Mouse (Mus musculus) stomach, postnatal 0 days (tissue): ENCODE measurements around the gene Ano8. TPM values are rescaled to one million over a fixed set of nuclear protein-coding genes. Genes with fewer than 3 reads are reported as not detected.

Source experiments
- ATAC-seq: fragments of 200-750 bp; cut with Nextera tagmentation; 2 replicates; pipeline ENCODE4 v1.8.0; 2017; ENCODE audit not compliant: low FRiP score, low TSS enrichment
- DNase-seq: peaks from one replicate; pipeline ENCODE4 v3.0.0-alpha.2; 2016; ENCODE audit warnings: low spot score
- H3K27ac ChIP-seq: fragments of 300-500 bp; sonication (generic); replicated peaks from 2 replicates; pipeline ENCODE4 v1.5.1; 2014; ENCODE audit warnings: mild to moderate bottlenecking, control low read depth
- H3K27me3 ChIP-seq: fragments of 300-500 bp; sonication (generic); 2 replicates; pipeline ENCODE4 v1.6.1; 2014; ENCODE audit warnings: low read length; ENCODE audit not compliant: control insufficient read depth, insufficient read depth
- H3K36me3 ChIP-seq: fragments of 300-500 bp; sonication (generic); 2 replicates; pipeline ENCODE4 v1.6.1; 2014; ENCODE audit warnings: low read length, mixed read lengths; ENCODE audit not compliant: control insufficient read depth, insufficient read depth
- H3K4me1 ChIP-seq: fragments of 300-500 bp; sonication (generic); replicated peaks from 2 replicates; pipeline ENCODE4 v1.6.1; 2014; ENCODE audit warnings: antibody characterized with exemption; ENCODE audit not compliant: control insufficient read depth, insufficient read depth
- H3K4me2 ChIP-seq: fragments of 300-500 bp; sonication (generic); replicated peaks from 2 replicates; pipeline ENCODE4 v1.6.1; 2014; ENCODE audit warnings: low read depth, mild to moderate bottlenecking, control low read depth, moderate library complexity
- H3K4me3 ChIP-seq: fragments of 300-500 bp; sonication (generic); 2 replicates; pipeline ENCODE4 v1.5.1; 2014; ENCODE audit warnings: low read depth, low read length, control low read depth
- H3K9ac ChIP-seq: fragments of 300-500 bp; sonication (generic); 2 replicates; pipeline ENCODE4 v1.6.1; 2014; ENCODE audit warnings: mild to moderate bottlenecking, low read length, control low read depth, mixed read lengths
- H3K9me3 ChIP-seq: fragments of 300-500 bp; sonication (generic); 2 replicates; pipeline ENCODE4 v1.6.1; 2016; ENCODE audit warnings: low read length; ENCODE audit not compliant: control insufficient read depth
- CTCF ChIP-seq: IDR thresholded peaks from 2 replicates; pipeline ENCODE4 v1.5.1; 2016; ENCODE audit warnings: antibody characterized with exemption, low read depth, mild to moderate bottlenecking, moderate library complexity
- EP300 ChIP-seq: optimal IDR thresholded peaks from 2 replicates; pipeline ENCODE3; 2016; ENCODE audit warnings: antibody characterized with exemption
- WGBS: fragments of 180-500 bp; shearing (Covaris S2); extraction: QIAGEN DNeasy Blood & Tissue Kit; methylation state at CpG from one replicate; pipeline ENCODE4 v1.1.7; 2014; 5-methylcytosine and 5-hydroxymethylcytosine counted together
- polyA plus RNA-seq: library from polyadenylated mRNA; unstranded; fragments of >200 nt; fragmentation: Nextera tagmentation; extraction: Ambion mirVana; gene quantifications from 2 replicates; pipeline ENCODE4 v1.2.1, GENCODE M21; 2015

The Ano8 gene
- polyA plus RNA-seq, 1 experiment from 2014 or later, result 0.68 TPM

- no peak overlapping the region for H3K27ac ChIP-seq
- peak overlapping the region; percentile 77 for H3K4me3 ChIP-seq
- TF ChIP-seq CTCF (no peak), EP300 (no peak)
- H3K9me3 ChIP-seq, result no peaks in the 10 kb centered on the region
- H3K27me3 ChIP-seq, result no peaks in the 10 kb centered on the region
- 77% methylated on average over 3 of the region's 3 CpGs for WGBS
- no peak for DNase-seq
- peak overlapping the region; percentile 92 for H3K4me2 ChIP-seq
- H3K4me1 ChIP-seq, result peaks cover 5% of the 10 kb centered on the region
- H3K9ac ChIP-seq, result peak overlapping the region; percentile 83
- H3K36me3 ChIP-seq, result peaks cover 4% of the 10 kb centered on the region
- ATAC-seq, result no peak
Measured at GRCm38 (mm10) chr8:71470146-71470912, 15.4 kb downstream of the Ano8 start.

- Histone ChIP-seq H3K4me1 (peaks cover 6% of the 10 kb centered on the region), H3K27me3 (no peaks in the 10 kb centered on the region), H3K27ac (peak overlapping the region; percentile 81), H3K9ac (peak overlapping the region; percentile 83), H3K36me3 (peaks cover 4% of the 10 kb centered on the region), H3K4me3 (peak overlapping the region; percentile 77), H3K9me3 (no peaks in the 10 kb centered on the region), H3K4me2 (peak overlapping the region; percentile 92)
- 0% methylated on average over 23 of the region's 24 CpGs for WGBS
- TF ChIP-seq EP300 (no peak), CTCF (no peak)
- DNase-seq (peak; percentile 41), ATAC-seq (peak; percentile 1; the same call in 1 of the 2 replicates)
Measured at GRCm38 (mm10) chr8:71469411-71469810, 16.4 kb downstream of the Ano8 start.

GRCm38 (mm10) chr8:71468916-71469315 lies 16.8 kb downstream of the Ano8 start, which contains the start of gene Dda1:
Dda1 (plus strand) TSS chr8:71469199.
- Histone ChIP-seq H3K4me1 (peaks cover 8% of the 10 kb centered on the region), H3K27me3 (no peaks in the 10 kb centered on the region), H3K9ac (peak within 1 kb of the TSS; percentile 83), H3K4me2 (peak within 1 kb of the TSS; percentile 92), H3K9me3 (no peaks in the 10 kb centered on the region), H3K4me3 (peak within 1 kb of the TSS; percentile 77), H3K27ac (peak within 1 kb of the TSS; percentile 81), H3K36me3 (peaks cover 4% of the 10 kb centered on the region)
- WGBS, result under 1% methylated on average over 35 of the region's 52 CpGs
- no peak for TF ChIP-seq EP300
- no peak for TF ChIP-seq CTCF
- DNase-seq (peak; percentile 98), ATAC-seq (peak; percentile 91)

GRCm38 (mm10) chr8:71468001-71468400 lies 17.8 kb downstream of the Ano8 start:
- no peak overlapping the region for H3K4me3 ChIP-seq
- no peak overlapping the region for H3K27ac ChIP-seq
- no peak for TF ChIP-seq EP300
- no peak for TF ChIP-seq CTCF
- no peak for ATAC-seq
- no peak for DNase-seq
- H3K4me2 ChIP-seq, result no peak overlapping the region
- 96% methylated on average over 1 of the region's 1 CpGs for WGBS
- peaks cover 9% of the 10 kb centered on the region for H3K4me1 ChIP-seq
- no peaks in the 10 kb centered on the region; the same call in 1 of the 2 replicates for H3K36me3 ChIP-seq
- H3K9ac ChIP-seq, result no peak overlapping the region
- H3K27me3 ChIP-seq, result no peaks in the 10 kb centered on the region
- H3K9me3 ChIP-seq, result no peaks in the 10 kb centered on the region

- Histone ChIP-seq H3K27ac (no peak overlapping the region), H3K36me3 (no peaks in the 10 kb centered on the region; the same call in 1 of the 2 replicates), H3K9me3 (no peaks in the 10 kb centered on the region), H3K4me1 (peaks cover 13% of the 10 kb centered on the region), H3K27me3 (no peaks in the 10 kb centered on the region), H3K4me3 (no peak overlapping the region), H3K9ac (no peak overlapping the region), H3K4me2 (no peak overlapping the region)
- WGBS, result 94% methylated on average over 2 of the region's 2 CpGs
- ATAC-seq (no peak), DNase-seq (no peak)
- TF ChIP-seq CTCF (no peak), EP300 (no peak)
Measured at GRCm38 (mm10) chr8:71467201-71467600, 18.6 kb downstream of the Ano8 start.

DNA sequence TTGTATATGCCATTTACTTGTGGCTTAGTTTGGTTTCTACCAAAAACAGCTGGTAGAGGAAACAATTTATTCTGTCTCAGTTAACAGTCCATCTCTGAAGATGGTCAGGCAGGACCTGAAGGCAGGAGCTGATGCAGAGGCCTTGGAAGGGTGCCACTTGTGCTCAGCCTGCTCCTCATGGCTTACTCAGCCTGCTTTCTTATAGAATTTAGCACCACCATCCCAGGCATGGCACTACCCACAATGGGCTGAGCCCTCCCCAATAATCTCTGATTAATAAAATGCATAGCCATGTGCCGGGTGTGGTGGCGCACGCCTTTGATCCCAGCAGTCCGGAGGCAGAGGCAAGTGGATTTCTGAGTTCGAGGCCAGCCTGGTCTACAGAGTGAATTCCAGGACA lies 19.6 kb downstream of the Ano8 start:
- Histone ChIP-seq H3K27ac (no peak overlapping the region), H3K9me3 (no peaks in the 10 kb centered on the region), H3K4me2 (no peak overlapping the region), H3K9ac (no peak overlapping the region), H3K27me3 (no peaks in the 10 kb centered on the region), H3K4me3 (no peak overlapping the region), H3K36me3 (peaks cover 2% of the 10 kb centered on the region; the same call in 1 of the 2 replicates), H3K4me1 (peaks cover 13% of the 10 kb centered on the region)
- ATAC-seq (no peak), DNase-seq (no peak)
- no peak for TF ChIP-seq EP300
- TF ChIP-seq CTCF, result no peak
- 95% methylated on average over 5 of the region's 5 CpGs for WGBS
